Mouse (Mus musculus): ENCODE results near the gene Prrg4.

GRCm38 (mm10) chr2:104826191-104826590 is 23.5 kb downstream of the Prrg4 start:
- TF ChIP-seq CTCF (conservative IDR thresholded peaks at IDR 0.05 in 1 of 2, IDR thresholded peaks at IDR 0.05 in 1 of 2; ENCODE audit: low read depth in 2 of 2, low read length in 2 of 2): no peak
- TF ChIP-seq POLR2AphosphoS2 (IDR thresholded peaks at IDR 0.05; ENCODE audit: low read depth, low read length): no peak
- no peak for TF ChIP-seq SMC3 (IDR thresholded peaks at IDR 0.05; ENCODE audit: low read depth, low read length)
- no peak for TF ChIP-seq UBTF (IDR thresholded peaks at IDR 0.05; ENCODE audit: low read depth, low read length)

Measured in CH12.LX (cell line).